Mouse (Mus musculus) stomach, postnatal 0 days (tissue): ENCODE data around the gene Gm20605.

Experiments used
- CTCF ChIP-seq: IDR thresholded peaks from 2 replicates; pipeline ENCODE4 v1.5.1; 2016; ENCODE audit warnings: antibody characterized with exemption, low read depth, mild to moderate bottlenecking, moderate library complexity
- EP300 ChIP-seq: optimal IDR thresholded peaks from 2 replicates; pipeline ENCODE3; 2016; ENCODE audit warnings: antibody characterized with exemption

GRCm38 (mm10) chr5:137629906-137630545 lies 1.1 kb downstream of the Gm20605 start:
- TF ChIP-seq CTCF (no peak), EP300 (no peak)
